Mouse (Mus musculus): ENCODE results near the gene Nkx3-2. TPM values are rescaled to one million over a fixed set of nuclear protein-coding genes. Genes with fewer than 3 reads are reported as not detected.

Gene Nkx3-2
- polyA plus RNA-seq, 1 experiment: not detected

GRCm38 (mm10) chr5:41762947-41763730, 1.2 kb downstream of the Nkx3-2 start:
- DNase-seq: no peak
- 4% methylated on average over 41 of the region's 41 CpGs for WGBS
- peaks cover 6% of the 10 kb centered on the region for H3K4me1 ChIP-seq (ENCODE audit: control insufficient read depth, insufficient read depth, low read length)
- TF ChIP-seq POLR2A (IDR thresholded peaks at IDR 0.05; ENCODE audit: borderline replicate concordance, extremely low read depth, low read depth, low read length) (no peak), CTCF (IDR thresholded peaks at IDR 0.05; ENCODE audit: insufficient read depth, low read length) (no peak)
- no peak overlapping the region for H3K4me3 ChIP-seq (replicated peaks; ENCODE audit: extremely low read depth, low read depth, low read length)

DNA sequence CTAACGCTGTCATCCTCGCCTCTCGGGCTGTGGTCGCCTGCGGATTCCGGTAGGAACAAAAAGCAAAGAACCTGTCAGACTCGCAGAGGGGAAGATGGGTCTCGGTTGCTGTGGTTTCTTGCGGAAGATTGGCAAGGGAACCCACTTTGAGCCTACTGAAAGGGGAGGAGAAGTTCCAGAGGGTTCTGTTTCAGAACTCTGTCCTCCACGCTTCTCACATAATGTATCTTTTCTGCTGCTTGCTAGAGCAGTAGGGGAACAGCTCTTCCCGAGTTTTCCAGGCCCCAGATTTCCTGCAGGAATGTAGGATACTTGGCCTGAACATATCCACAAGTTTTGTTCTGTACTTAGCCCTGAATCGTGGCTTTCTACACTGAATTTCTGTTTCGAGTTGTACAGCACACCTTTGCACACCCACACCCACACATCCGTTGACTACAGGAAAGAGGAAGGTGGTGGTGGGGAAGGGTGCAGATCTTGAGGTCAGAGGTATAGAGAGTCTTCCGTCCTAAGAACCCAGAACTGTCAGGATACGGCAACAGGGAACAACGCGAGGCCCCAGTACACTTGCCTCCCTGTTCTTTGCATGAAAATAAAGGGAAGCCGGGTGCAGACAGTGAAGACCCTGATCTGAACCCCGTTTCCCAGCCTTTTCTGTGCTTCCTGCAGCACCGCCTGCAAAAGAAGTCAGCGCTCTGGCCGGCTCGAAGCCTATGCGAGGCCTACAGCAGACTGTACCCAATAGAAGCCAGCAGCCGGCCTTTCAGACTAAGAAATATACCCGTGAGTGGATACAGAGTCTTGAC, 2.0 kb downstream of the Nkx3-2 start:
- Histone ChIP-seq H3K4me3 (replicated peaks; ENCODE audit: extremely low read depth, low read depth, low read length) (no peak overlapping the region), H3K4me1 (ENCODE audit: control insufficient read depth, insufficient read depth, low read length) (peaks cover 3% of the 10 kb centered on the region)
- TF ChIP-seq POLR2A (IDR thresholded peaks at IDR 0.05; ENCODE audit: borderline replicate concordance, extremely low read depth, low read depth, low read length): no peak
- TF ChIP-seq CTCF (IDR thresholded peaks at IDR 0.05; ENCODE audit: insufficient read depth, low read length): no peak
- WGBS: 8% methylated on average over 27 of the region's 27 CpGs
- DNase-seq: no peak

DNA sequence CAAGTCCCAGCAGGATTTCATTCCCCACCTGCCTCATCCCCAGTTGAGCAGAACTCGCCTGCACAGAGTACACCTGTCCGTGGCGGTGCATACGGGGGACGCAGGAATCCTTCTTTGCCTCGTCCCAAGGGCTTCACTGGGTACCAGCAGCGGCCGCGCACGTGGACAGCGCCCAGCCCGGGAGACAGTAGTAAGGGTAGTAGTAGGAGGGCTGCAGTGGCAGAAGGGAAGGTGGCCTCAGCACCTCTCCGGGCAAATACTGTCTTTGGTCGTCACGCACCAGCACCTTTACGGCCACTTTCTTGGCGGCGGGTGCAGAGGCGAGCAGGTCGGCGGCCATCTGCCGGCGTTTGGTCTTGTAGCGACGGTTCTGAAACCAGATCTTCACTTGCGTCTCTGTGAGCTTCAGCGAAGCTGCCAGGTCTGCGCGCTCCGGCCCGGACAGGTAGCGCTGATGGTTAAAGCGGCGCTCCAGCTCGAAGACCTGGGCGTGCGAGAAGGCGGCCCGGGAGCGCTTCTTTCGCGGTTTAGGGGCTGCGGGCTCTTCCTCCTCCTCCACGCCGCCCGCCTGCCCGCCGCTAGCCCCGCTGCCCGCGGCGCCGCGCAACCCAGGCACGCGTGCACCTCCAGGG, 2.7 kb downstream of the Nkx3-2 start:
- Histone ChIP-seq H3K4me1 (ENCODE audit: control insufficient read depth, insufficient read depth, low read length) (no peaks in the 10 kb centered on the region), H3K4me3 (replicated peaks; ENCODE audit: extremely low read depth, low read depth, low read length) (no peak overlapping the region)
- 3% methylated on average over 56 of the region's 56 CpGs for WGBS
- no peak for DNase-seq
- TF ChIP-seq CTCF (IDR thresholded peaks at IDR 0.05; ENCODE audit: insufficient read depth, low read length) (no peak), POLR2A (IDR thresholded peaks at IDR 0.05; ENCODE audit: borderline replicate concordance, extremely low read depth, low read depth, low read length) (no peak)

- DNase-seq: no peak
- no peak overlapping the region for H3K4me3 ChIP-seq (replicated peaks; ENCODE audit: extremely low read depth, low read depth, low read length)
- WGBS: 8% methylated on average over 22 of the region's 22 CpGs
- no peaks in the 10 kb centered on the region for H3K4me1 ChIP-seq (ENCODE audit: control insufficient read depth, insufficient read depth, low read length)
- TF ChIP-seq CTCF (IDR thresholded peaks at IDR 0.05; ENCODE audit: insufficient read depth, low read length) (no peak), POLR2A (IDR thresholded peaks at IDR 0.05; ENCODE audit: borderline replicate concordance, extremely low read depth, low read depth, low read length) (no peak)
These were observed 3.3 kb downstream of the Nkx3-2 start for GRCm38 (mm10) chr5:41760831-41761508.

- WGBS: 7% methylated on average over 8 of the region's 8 CpGs
These were observed 4.2 kb downstream of the Nkx3-2 start for GRCm38 (mm10) chr5:41760071-41760470.

GRCm38 (mm10) chr5:41758671-41759639, 5.3 kb downstream of the Nkx3-2 start:
- 14% methylated on average over 19 of the region's 19 CpGs for WGBS
- H3K4me3 ChIP-seq (replicated peaks; ENCODE audit: extremely low read depth, low read depth, low read length): no peak overlapping the region
- no peak for DNase-seq
- TF ChIP-seq POLR2A (IDR thresholded peaks at IDR 0.05; ENCODE audit: borderline replicate concordance, extremely low read depth, low read depth, low read length) (no peak), CTCF (IDR thresholded peaks at IDR 0.05; ENCODE audit: insufficient read depth, low read length) (no peak)
- H3K4me1 ChIP-seq (ENCODE audit: control insufficient read depth, insufficient read depth, low read length): no peaks in the 10 kb centered on the region

More at GRCm38 (mm10) chr5:41760071-41760470, 4.2 kb downstream of the Nkx3-2 start:
- Histone ChIP-seq H3K4me1 (ENCODE audit: control insufficient read depth, insufficient read depth, low read length) (no peaks in the 10 kb centered on the region), H3K4me3 (replicated peaks; ENCODE audit: extremely low read depth, low read depth, low read length) (no peak overlapping the region)
- TF ChIP-seq POLR2A (IDR thresholded peaks at IDR 0.05; ENCODE audit: borderline replicate concordance, extremely low read depth, low read depth, low read length) (no peak), CTCF (IDR thresholded peaks at IDR 0.05; ENCODE audit: insufficient read depth, low read length) (no peak)
- no peak for DNase-seq

DNA sequence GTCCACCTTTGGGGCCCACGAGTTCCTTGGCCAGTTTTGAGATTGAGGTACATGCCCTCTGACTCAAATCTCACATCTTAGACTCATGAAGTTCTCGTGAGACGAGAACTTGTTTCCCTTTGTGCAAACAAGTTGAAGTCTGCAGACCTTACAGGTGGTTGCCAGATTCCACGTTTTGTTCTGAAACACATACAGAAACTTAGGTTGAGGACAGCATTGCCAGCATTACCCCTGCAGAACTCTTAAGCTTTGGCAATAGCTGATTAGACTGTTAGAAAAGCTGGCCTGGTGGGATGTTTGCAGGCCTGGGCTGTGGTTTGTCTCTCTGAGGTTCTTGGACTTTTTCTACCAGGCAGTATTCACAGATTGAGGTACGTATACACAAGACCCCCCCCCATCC, 7.0 kb downstream of the Nkx3-2 start:
- no peak overlapping the region for H3K4me3 ChIP-seq (replicated peaks; ENCODE audit: extremely low read depth, low read depth, low read length)
- DNase-seq: no peak
- 15% methylated on average over 5 of the region's 5 CpGs for WGBS
- TF ChIP-seq CTCF (IDR thresholded peaks at IDR 0.05; ENCODE audit: insufficient read depth, low read length): no peak
- no peak for TF ChIP-seq POLR2A (IDR thresholded peaks at IDR 0.05; ENCODE audit: borderline replicate concordance, extremely low read depth, low read depth, low read length)
- H3K4me1 ChIP-seq (ENCODE audit: control insufficient read depth, insufficient read depth, low read length): no peaks in the 10 kb centered on the region

GRCm38 (mm10) chr5:41756396-41756795, 7.9 kb downstream of the Nkx3-2 start:
- WGBS: 12% methylated on average over 4 of the region's 4 CpGs
- Histone ChIP-seq H3K4me3 (replicated peaks; ENCODE audit: extremely low read depth, low read depth, low read length) (no peak overlapping the region), H3K4me1 (ENCODE audit: control insufficient read depth, insufficient read depth, low read length) (no peaks in the 10 kb centered on the region)
- TF ChIP-seq CTCF (IDR thresholded peaks at IDR 0.05; ENCODE audit: insufficient read depth, low read length) (no peak), POLR2A (IDR thresholded peaks at IDR 0.05; ENCODE audit: borderline replicate concordance, extremely low read depth, low read depth, low read length) (no peak)
- no peak for DNase-seq
